Mouse (Mus musculus): Measurements from ENCODE around the gene Kcnip2. TPM values are rescaled to one million over a fixed set of nuclear protein-coding genes. Genes with fewer than 3 reads are reported as not detected.

The Kcnip2 gene
- polyA plus RNA-seq, 1 experiment from 2014 or later, result 1.8 TPM

- peak within 1 kb of the TSS; percentile 71 for H3K9ac ChIP-seq (ENCODE audit: low read depth, low read length)
- peak; percentile 82 for ATAC-seq (replicated peaks; ENCODE audit: low FRiP score)
Measured at GRCm38 (mm10) chr19:45749243-45750043, 66.4 kb downstream of the Kcnip2 start, which contains the start of gene Npm3. Npm3 (minus strand) TSS chr19:45749591.

DNA sequence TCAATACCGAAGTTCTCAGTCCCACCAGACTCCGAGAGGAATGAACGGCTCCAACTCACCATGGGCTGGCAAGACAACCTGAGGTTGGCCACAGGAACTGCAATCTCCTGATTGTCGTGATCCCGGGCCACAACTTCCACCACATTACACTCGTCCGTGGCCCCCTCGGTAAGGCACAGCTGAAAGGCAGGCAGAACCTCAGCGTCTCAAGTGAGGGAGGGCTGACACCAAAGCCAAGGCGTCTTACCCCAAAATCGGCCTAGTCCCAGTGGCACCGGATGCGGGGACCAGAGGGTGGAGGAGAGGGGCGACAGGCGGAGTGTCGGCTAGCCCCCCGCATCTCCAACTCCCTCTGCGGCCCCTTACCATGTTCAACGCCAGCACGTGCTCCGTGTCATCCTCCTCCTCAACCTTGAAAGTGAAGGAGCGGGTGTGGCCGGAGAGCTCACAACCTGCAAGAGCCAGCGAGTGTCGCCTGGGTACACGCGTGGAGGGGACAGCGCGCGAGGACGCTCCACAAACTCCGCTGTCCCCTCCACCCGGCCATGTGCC, 67.1 kb downstream of the Kcnip2 start:
- H3K4me3 ChIP-seq (ENCODE audit: low read depth, low read length), result peak overlapping the region; percentile 70
- H3K27me3 ChIP-seq (replicated peaks; ENCODE audit: control insufficient read depth, insufficient read depth, low read length), result peaks cover 26% of the 10 kb centered on the region
- 0 out of 2 replicates have a peak overlapping the region, but pooled peaks have one; percentile 1 for H3K27ac ChIP-seq (ENCODE audit: low read depth, low read length)
- peak; percentile 27 for ATAC-seq (replicated peaks; ENCODE audit: low FRiP score)
- WGBS, result under 1% methylated on average over 33 of the region's 33 CpGs
- H3K9me3 ChIP-seq (ENCODE audit: control insufficient read depth, low read length), result no peaks in the 10 kb centered on the region
- peaks cover 22% of the 10 kb centered on the region for H3K4me1 ChIP-seq (replicated peaks; ENCODE audit: control insufficient read depth, insufficient read depth, low read length)
- DNase-seq (ENCODE audit: low spot score), result no peak
- peak overlapping the region; percentile 83 for H3K4me2 ChIP-seq
- H3K9ac ChIP-seq (ENCODE audit: low read depth, low read length), result peak overlapping the region; percentile 71
- peaks cover 8% of the 10 kb centered on the region for H3K36me3 ChIP-seq (ENCODE audit: control insufficient read depth, insufficient read depth, low read length)

More at GRCm38 (mm10) chr19:45749243-45750043, 66.4 kb downstream of the Kcnip2 start, which contains the start of gene Npm3:
- H3K36me3 ChIP-seq (ENCODE audit: control insufficient read depth, insufficient read depth, low read length), result peaks cover 15% of the 10 kb centered on the region
- peak; percentile 94 for DNase-seq (ENCODE audit: low spot score)
- H3K4me2 ChIP-seq, result peak within 1 kb of the TSS; percentile 83
- 0 out of 2 replicates have a peak within 1 kb of the TSS, but pooled peaks have one; percentile 1 for H3K27ac ChIP-seq (ENCODE audit: low read depth, low read length)
- H3K27me3 ChIP-seq (replicated peaks; ENCODE audit: control insufficient read depth, insufficient read depth, low read length), result peaks cover 19% of the 10 kb centered on the region
- no peaks in the 10 kb centered on the region for H3K9me3 ChIP-seq (ENCODE audit: control insufficient read depth, low read length)
- H3K4me3 ChIP-seq (ENCODE audit: low read depth, low read length), result peak within 1 kb of the TSS; percentile 70
- H3K4me1 ChIP-seq (replicated peaks; ENCODE audit: control insufficient read depth, insufficient read depth, low read length), result peaks cover 22% of the 10 kb centered on the region
- 0% methylated on average over 57 of the region's 60 CpGs for WGBS

DNA sequence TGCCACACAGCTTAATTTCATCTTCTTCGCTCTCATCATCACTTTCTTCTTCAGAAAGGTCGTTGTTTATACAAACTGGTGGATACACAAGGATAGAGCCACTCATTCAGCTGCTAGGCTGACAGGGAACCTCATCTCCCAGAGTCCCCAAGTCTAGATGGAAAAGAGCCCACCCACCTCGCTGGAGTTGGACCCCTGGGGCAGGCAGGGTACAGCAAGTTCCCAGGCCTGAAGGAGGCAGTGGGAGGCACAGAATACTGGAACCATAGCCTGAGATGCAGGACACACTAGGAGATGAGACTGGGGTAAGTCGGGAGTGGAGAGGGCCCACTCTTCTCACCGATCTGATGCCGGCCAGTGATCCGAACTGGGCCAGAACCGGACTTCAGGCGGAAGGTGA, 67.7 kb downstream of the Kcnip2 start:
- Histone ChIP-seq H3K9ac (ENCODE audit: low read depth, low read length) (peak overlapping the region; percentile 71), H3K4me1 (replicated peaks; ENCODE audit: control insufficient read depth, insufficient read depth, low read length) (peaks cover 22% of the 10 kb centered on the region), H3K4me3 (ENCODE audit: low read depth, low read length) (peak overlapping the region; percentile 70), H3K4me2 (peak overlapping the region; percentile 83), H3K36me3 (ENCODE audit: control insufficient read depth, insufficient read depth, low read length) (peaks cover 6% of the 10 kb centered on the region; the same call in 1 of the 2 replicates), H3K27me3 (replicated peaks; ENCODE audit: control insufficient read depth, insufficient read depth, low read length) (peaks cover 31% of the 10 kb centered on the region), H3K9me3 (ENCODE audit: control insufficient read depth, low read length) (no peaks in the 10 kb centered on the region), H3K27ac (ENCODE audit: low read depth, low read length) (no peak overlapping the region)
- 33% methylated on average over 9 of the region's 9 CpGs for WGBS
- ATAC-seq (replicated peaks; ENCODE audit: low FRiP score), result no peak
- no peak for DNase-seq (ENCODE audit: low spot score)

DNA sequence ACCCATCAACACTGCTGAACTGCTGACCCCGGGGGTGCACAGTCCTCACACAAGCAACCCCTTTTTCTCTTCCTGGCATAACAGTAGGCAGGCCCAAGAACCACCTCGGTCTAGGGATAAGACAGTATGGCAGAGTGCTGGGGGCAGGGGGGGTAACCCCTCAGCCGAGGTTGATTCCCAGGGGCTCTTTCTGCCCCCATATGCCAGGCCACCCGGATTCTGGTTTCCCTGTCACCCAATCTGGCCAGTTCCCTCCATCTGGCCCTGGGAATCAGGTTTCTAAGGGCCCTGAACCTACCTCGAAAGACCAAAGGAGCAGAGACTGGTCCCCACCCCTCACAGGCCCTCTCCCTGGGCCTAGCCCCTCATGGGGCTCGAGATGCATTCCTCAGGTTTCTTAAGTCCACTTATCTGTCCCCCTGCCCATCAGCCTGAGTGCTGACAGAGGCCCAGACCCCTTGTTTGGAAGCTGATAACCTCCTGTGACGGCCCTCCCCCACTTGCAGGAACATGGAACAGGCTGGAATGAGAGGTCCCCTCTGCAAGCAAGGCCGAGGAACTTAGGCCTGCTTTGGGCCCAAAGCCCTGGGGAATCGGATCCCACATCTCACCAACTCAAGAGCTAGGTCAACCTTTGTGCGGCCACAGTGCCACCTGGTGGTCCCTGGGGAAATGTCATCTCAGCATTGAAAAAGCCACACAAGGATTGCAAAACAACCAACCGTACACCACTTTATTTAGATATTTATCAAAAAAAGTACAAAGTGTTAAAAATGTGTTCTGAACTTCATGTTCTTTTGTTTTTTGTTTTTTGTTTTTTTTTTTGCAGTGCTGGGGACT, 68.6 kb downstream of the Kcnip2 start:
- Histone ChIP-seq H3K27me3 (replicated peaks; ENCODE audit: control insufficient read depth, insufficient read depth, low read length) (peaks cover 41% of the 10 kb centered on the region), H3K4me1 (replicated peaks; ENCODE audit: control insufficient read depth, insufficient read depth, low read length) (peaks cover 22% of the 10 kb centered on the region), H3K27ac (ENCODE audit: low read depth, low read length) (no peak overlapping the region), H3K4me3 (ENCODE audit: low read depth, low read length) (no peak overlapping the region), H3K9me3 (ENCODE audit: control insufficient read depth, low read length) (no peaks in the 10 kb centered on the region), H3K4me2 (no peak overlapping the region), H3K9ac (ENCODE audit: low read depth, low read length) (no peak overlapping the region), H3K36me3 (ENCODE audit: control insufficient read depth, insufficient read depth, low read length) (peaks cover 4% of the 10 kb centered on the region; the same call in 1 of the 2 replicates)
- peak; percentile 83 for DNase-seq (ENCODE audit: low spot score)
- 22% methylated on average over 11 of the region's 11 CpGs for WGBS
- ATAC-seq (replicated peaks; ENCODE audit: low FRiP score), result peak; percentile 16; the same call in 1 of the 2 replicates

DNA sequence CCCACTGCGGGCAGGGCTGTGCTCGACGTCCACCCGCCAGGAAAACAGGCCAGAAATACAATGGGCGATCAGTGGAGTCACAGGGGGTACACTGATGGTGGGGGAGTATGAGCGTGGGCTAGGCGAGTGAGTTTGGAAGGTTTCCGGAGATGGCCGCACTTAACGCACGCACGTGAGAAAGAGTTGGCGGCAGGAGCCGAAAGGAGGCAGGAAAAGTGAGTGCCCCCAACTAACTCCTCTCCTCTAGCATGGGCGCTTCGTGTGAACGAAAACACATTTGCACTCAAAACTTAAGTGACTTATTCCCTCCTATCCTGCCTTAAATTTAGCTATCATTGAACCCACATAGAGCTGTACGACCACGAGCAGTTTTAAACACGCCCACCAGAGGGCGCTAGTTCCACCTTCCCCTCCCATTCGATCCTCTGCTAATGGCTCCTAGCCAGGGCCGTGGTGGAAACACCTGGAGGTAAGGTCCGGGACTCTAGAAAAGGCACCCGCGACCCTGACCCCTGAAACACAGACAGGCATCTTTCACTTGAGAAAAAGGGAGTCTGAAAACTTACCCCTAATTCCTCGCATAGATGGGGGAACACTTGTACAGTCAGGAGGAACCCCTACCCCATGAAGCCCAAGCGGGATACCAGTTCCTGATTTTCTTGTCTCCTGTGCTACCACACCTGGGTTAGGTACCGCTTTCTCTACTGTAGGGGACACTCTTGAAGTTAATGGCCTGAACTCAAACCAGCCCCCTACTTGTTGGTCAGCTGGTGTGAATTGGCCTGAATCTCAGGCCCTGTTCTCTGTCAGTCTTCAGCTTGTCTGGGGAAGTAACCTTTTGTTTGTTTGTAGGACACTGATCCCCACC, 69.5 kb downstream of the Kcnip2 start:
- ATAC-seq (replicated peaks; ENCODE audit: low FRiP score) (no peak), DNase-seq (ENCODE audit: low spot score) (peak; percentile 71)
- peak overlapping the region; percentile 20; the same call in 1 of the 2 replicates for H3K4me3 ChIP-seq (ENCODE audit: low read depth, low read length)
- H3K4me2 ChIP-seq, result peak overlapping the region; percentile 41
- H3K4me1 ChIP-seq (replicated peaks; ENCODE audit: control insufficient read depth, insufficient read depth, low read length), result peaks cover 26% of the 10 kb centered on the region
- 9% methylated on average over 29 of the region's 29 CpGs for WGBS
- H3K9ac ChIP-seq (ENCODE audit: low read depth, low read length), result no peak overlapping the region
- no peak overlapping the region for H3K27ac ChIP-seq (ENCODE audit: low read depth, low read length)
- no peaks in the 10 kb centered on the region for H3K36me3 ChIP-seq (ENCODE audit: control insufficient read depth, insufficient read depth, low read length)
- H3K27me3 ChIP-seq (replicated peaks; ENCODE audit: control insufficient read depth, insufficient read depth, low read length), result peaks cover 49% of the 10 kb centered on the region
- H3K9me3 ChIP-seq (ENCODE audit: control insufficient read depth, low read length), result no peaks in the 10 kb centered on the region

- no peak overlapping the region for H3K9ac ChIP-seq (ENCODE audit: low read depth, low read length)
- peaks cover 27% of the 10 kb centered on the region for H3K4me1 ChIP-seq (replicated peaks; ENCODE audit: control insufficient read depth, insufficient read depth, low read length)
- peak overlapping the region; percentile 41 for H3K4me2 ChIP-seq
- peak overlapping the region; percentile 20; the same call in 1 of the 2 replicates for H3K4me3 ChIP-seq (ENCODE audit: low read depth, low read length)
- no peak for DNase-seq (ENCODE audit: low spot score)
- no peaks in the 10 kb centered on the region for H3K36me3 ChIP-seq (ENCODE audit: control insufficient read depth, insufficient read depth, low read length)
- H3K27ac ChIP-seq (ENCODE audit: low read depth, low read length), result no peak overlapping the region
- 5% methylated on average over 32 of the region's 32 CpGs for WGBS
- H3K27me3 ChIP-seq (replicated peaks; ENCODE audit: control insufficient read depth, insufficient read depth, low read length), result peaks cover 58% of the 10 kb centered on the region
- no peak for ATAC-seq (replicated peaks; ENCODE audit: low FRiP score)
- H3K9me3 ChIP-seq (ENCODE audit: control insufficient read depth, low read length), result no peaks in the 10 kb centered on the region
Measured at GRCm38 (mm10) chr19:45745344-45746152, 70.3 kb downstream of the Kcnip2 start.

- WGBS, result 17% methylated on average over 7 of the region's 7 CpGs
- no peaks in the 10 kb centered on the region for H3K36me3 ChIP-seq (ENCODE audit: control insufficient read depth, insufficient read depth, low read length)
- H3K4me2 ChIP-seq, result no peak overlapping the region
- peak overlapping the region; percentile 52; the same call in 1 of the 2 replicates for H3K4me3 ChIP-seq (ENCODE audit: low read depth, low read length)
- ATAC-seq (replicated peaks; ENCODE audit: low FRiP score), result no peak
- no peak for DNase-seq (ENCODE audit: low spot score)
- no peak overlapping the region for H3K9ac ChIP-seq (ENCODE audit: low read depth, low read length)
- peaks cover 76% of the 10 kb centered on the region for H3K27me3 ChIP-seq (replicated peaks; ENCODE audit: control insufficient read depth, insufficient read depth, low read length)
- no peak overlapping the region for H3K27ac ChIP-seq (ENCODE audit: low read depth, low read length)
- H3K4me1 ChIP-seq (replicated peaks; ENCODE audit: control insufficient read depth, insufficient read depth, low read length), result peaks cover 27% of the 10 kb centered on the region
- no peaks in the 10 kb centered on the region for H3K9me3 ChIP-seq (ENCODE audit: control insufficient read depth, low read length)
Measured at GRCm38 (mm10) chr19:45743619-45744018, 72.2 kb downstream of the Kcnip2 start.

Data from liver, embryonic 11.5 days (tissue).